15 mouse cellular contexts compared by ENCODE assay signal in the genomic region with DNA sequence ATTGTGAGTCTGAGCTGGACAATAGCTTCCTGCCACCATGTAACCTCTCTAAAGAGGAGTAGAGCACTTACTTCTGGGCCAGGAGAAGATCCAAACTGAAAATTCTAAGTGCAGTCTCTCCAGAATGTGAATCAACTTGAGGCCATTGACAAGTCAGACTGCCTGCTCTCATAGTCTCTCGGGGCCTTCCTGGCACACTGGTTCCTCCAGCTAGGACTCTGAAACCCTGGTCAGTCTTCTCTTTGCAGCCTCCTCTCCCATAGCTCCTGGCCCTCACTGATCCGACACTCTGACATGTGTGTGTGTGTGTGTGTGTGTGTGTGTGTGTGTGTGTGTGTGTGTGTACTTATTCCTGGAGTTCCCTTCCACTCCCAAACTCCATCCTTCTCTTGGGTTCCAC.
"Had no signal": no experiment of that assay in that cellular context is flagged by ENCODE, and none has a peak within 500 bp of the region (broad histone marks: within the 10 kb centered on the region; RNA-seq: fewer than 3 reads in every experiment).

No protein-coding gene starts in this region.

- H3K4me2 ChIP-seq: limb, embryonic 12.5 days; liver, embryonic 13.5 days; lung, embryonic 15.5 days; midbrain, embryonic 12.5 days; neural tube, embryonic 13.5 days had no signal

- ATAC-seq: liver, postnatal 0 days; midbrain, embryonic 16.5 days had no signal

- H3K4me3 ChIP-seq: limb, embryonic 12.5 days; liver, embryonic 13.5 days; lung, embryonic 15.5 days; midbrain, embryonic 12.5 days; neural tube, embryonic 13.5 days had no signal

- H3K9me3 ChIP-seq: limb, embryonic 12.5 days; liver, embryonic 13.5 days; lung, embryonic 15.5 days; midbrain, embryonic 12.5 days; neural tube, embryonic 13.5 days had no signal

- DNase-seq: kidney, postnatal 25 days; liver; liver, embryonic 13.5 days; liver, postnatal 0 days; lung, postnatal 14 days; retina, postnatal 1 day; right cerebral cortex, postnatal 4 days; spleen, adult 18-20 months; thymus, adult 18-20 months; thymus, postnatal 14 days had no signal

- H3K27ac ChIP-seq: limb, embryonic 12.5 days; liver, embryonic 13.5 days; lung, embryonic 15.5 days; midbrain, embryonic 12.5 days; neural tube, embryonic 13.5 days had no signal

- H3K27me3 ChIP-seq: limb, embryonic 12.5 days; liver, embryonic 13.5 days; lung, embryonic 15.5 days; midbrain, embryonic 12.5 days; neural tube, embryonic 13.5 days had no signal

- H3K36me3 ChIP-seq: limb, embryonic 12.5 days; liver, embryonic 13.5 days; lung, embryonic 15.5 days; midbrain, embryonic 12.5 days; neural tube, embryonic 13.5 days had no signal

- H3K9ac ChIP-seq: limb, embryonic 12.5 days; liver, embryonic 13.5 days; liver, postnatal 0 days; lung, embryonic 15.5 days; midbrain, embryonic 12.5 days; neural tube, embryonic 13.5 days had no signal

- H3K4me1 ChIP-seq: liver, embryonic 13.5 days had no signal
